Mouse (Mus musculus) heart, embryonic 11.5 days (tissue): ENCODE results near the gene Gm20388. TPM values are rescaled to one million over a fixed set of nuclear protein-coding genes. Genes with fewer than 3 reads are reported as not detected.

Experiments used
- ATAC-seq: fragments of 200-750 bp; cut with Nextera tagmentation; replicated peaks from 2 replicates; pipeline ENCODE4 v1.8.0; 2017; ENCODE audit warnings: moderate library complexity; ENCODE audit not compliant: insufficient number of reproducible peaks, low FRiP score, low TSS enrichment
- H3K27ac ChIP-seq: fragments of 300-500 bp; sonication (generic); 2 replicates; pipeline ENCODE4 v1.5.1; 2014; ENCODE audit warnings: mild to moderate bottlenecking, low read depth, low read length
- H3K27me3 ChIP-seq: fragments of 300-500 bp; sonication (generic); 2 replicates; pipeline ENCODE4 v1.6.1; 2014; ENCODE audit warnings: mild to moderate bottlenecking, low read length, mixed read lengths; ENCODE audit not compliant: control insufficient read depth, insufficient read depth
- H3K36me3 ChIP-seq: fragments of 300-500 bp; sonication (generic); 2 replicates; pipeline ENCODE4 v1.6.1; 2014; ENCODE audit warnings: mild to moderate bottlenecking, low read length, moderate library complexity, mixed read lengths; ENCODE audit not compliant: control insufficient read depth, insufficient read depth
- H3K4me1 ChIP-seq: fragments of 300-500 bp; sonication (generic); 2 replicates; pipeline ENCODE4 v1.6.1; 2014; ENCODE audit warnings: low read length; ENCODE audit not compliant: control insufficient read depth, insufficient read depth
- H3K4me2 ChIP-seq: fragments of 300-500 bp; sonication (generic); 2 replicates; pipeline ENCODE4 v1.6.1; 2014; ENCODE audit warnings: mild to moderate bottlenecking, moderate library complexity
- H3K4me3 ChIP-seq: fragments of 300-500 bp; sonication (generic); 2 replicates; pipeline ENCODE4 v1.5.1; 2014; ENCODE audit warnings: low read depth, low read length
- H3K9ac ChIP-seq: fragments of 300-500 bp; sonication (generic); 2 replicates; pipeline ENCODE4 v1.6.1; 2014; ENCODE audit warnings: mild to moderate bottlenecking, low read depth, low read length, moderate library complexity
- H3K9me3 ChIP-seq: fragments of 300-500 bp; sonication (generic); replicated peaks from 2 replicates; pipeline ENCODE4 v1.6.1; 2016; ENCODE audit warnings: low read length; ENCODE audit not compliant: control insufficient read depth
- WGBS: fragments of 180-500 bp; shearing (Covaris S2); extraction: QIAGEN DNeasy Blood & Tissue Kit; methylation state at CpG from one replicate; pipeline ENCODE4 v1.1.7; 2014; ENCODE audit not compliant: insufficient replicate concordance; 5-methylcytosine and 5-hydroxymethylcytosine counted together
- polyA plus RNA-seq: library from polyadenylated mRNA; unstranded; fragments of >200 nt; fragmentation: Nextera tagmentation; extraction: Ambion mirVana; gene quantifications from 2 replicates; pipeline ENCODE4 v1.2.1, GENCODE M21; 2014

The Gm20388 gene
- polyA plus RNA-seq, 1 experiment from 2014 or later = 6.4 TPM

- peaks cover 12% of the 10 kb centered on the region for H3K27me3 ChIP-seq
- WGBS = 52% methylated on average over 6 of the region's 6 CpGs
- H3K4me1 ChIP-seq = peaks cover 19% of the 10 kb centered on the region
- H3K4me2 ChIP-seq = no peak overlapping the region
- no peaks in the 10 kb centered on the region for H3K36me3 ChIP-seq
- H3K4me3 ChIP-seq = no peak overlapping the region
- no peaks in the 10 kb centered on the region for H3K9me3 ChIP-seq
- H3K27ac ChIP-seq = no peak overlapping the region
- ATAC-seq = no peak
- H3K9ac ChIP-seq = no peak overlapping the region
These were observed 3420.1 kb downstream of the Gm20388 start for GRCm38 (mm10) chr8:123330701-123331100.

- peaks cover 19% of the 10 kb centered on the region for H3K4me1 ChIP-seq
- ATAC-seq = no peak
- H3K9me3 ChIP-seq = no peaks in the 10 kb centered on the region
- no peak overlapping the region for H3K27ac ChIP-seq
- H3K4me3 ChIP-seq = no peak overlapping the region
- 45% methylated on average over 2 of the region's 2 CpGs for WGBS
- peaks cover 12% of the 10 kb centered on the region for H3K27me3 ChIP-seq
- H3K36me3 ChIP-seq = no peaks in the 10 kb centered on the region
- no peak overlapping the region for H3K9ac ChIP-seq
- no peak overlapping the region for H3K4me2 ChIP-seq
These were observed 3420.7 kb downstream of the Gm20388 start for GRCm38 (mm10) chr8:123331301-123331700.

- H3K4me1 ChIP-seq = peaks cover 19% of the 10 kb centered on the region
- peaks cover 12% of the 10 kb centered on the region for H3K27me3 ChIP-seq
- H3K36me3 ChIP-seq = no peaks in the 10 kb centered on the region
- ATAC-seq = no peak
- no peaks in the 10 kb centered on the region for H3K9me3 ChIP-seq
- peak overlapping the region; percentile 68; the same call in 1 of the 2 replicates for H3K4me3 ChIP-seq
- H3K27ac ChIP-seq = no peak overlapping the region
- WGBS = 26% methylated on average over 8 of the region's 8 CpGs
- H3K4me2 ChIP-seq = peak overlapping the region; percentile 95
- H3K9ac ChIP-seq = no peak overlapping the region
These were observed 3421.2 kb downstream of the Gm20388 start for GRCm38 (mm10) chr8:123331810-123332209.

GRCm38 (mm10) chr8:123332262-123333090 lies 3421.8 kb downstream of the Gm20388 start, which contains the start of gene Spire2:
TSS of gene Spire2 (plus strand) at chr8:123332713.
- Histone ChIP-seq H3K9ac (peak within 1 kb of the TSS; percentile 58), H3K4me2 (peak within 1 kb of the TSS; percentile 95), H3K4me1 (peaks cover 12% of the 10 kb centered on the region; the same call in 1 of the 2 replicates), H3K36me3 (no peaks in the 10 kb centered on the region), H3K27me3 (peaks cover 12% of the 10 kb centered on the region), H3K27ac (0 out of 2 replicates have a peak within 1 kb of the TSS, but pooled peaks have one; percentile 3), H3K9me3 (no peaks in the 10 kb centered on the region), H3K4me3 (peak within 1 kb of the TSS; percentile 68)
- peak; percentile 82 for ATAC-seq
- under 1% methylated on average over 80 of the region's 85 CpGs for WGBS

- 0 out of 2 replicates have a peak overlapping the region, but pooled peaks have one; percentile 3 for H3K27ac ChIP-seq
- peaks cover 12% of the 10 kb centered on the region; the same call in 1 of the 2 replicates for H3K4me1 ChIP-seq
- 6% methylated on average over 18 of the region's 21 CpGs for WGBS
- H3K4me3 ChIP-seq = peak overlapping the region; percentile 68
- peak overlapping the region; percentile 95 for H3K4me2 ChIP-seq
- ATAC-seq = no peak
- no peaks in the 10 kb centered on the region for H3K9me3 ChIP-seq
- no peaks in the 10 kb centered on the region for H3K36me3 ChIP-seq
- peaks cover 12% of the 10 kb centered on the region for H3K27me3 ChIP-seq
- H3K9ac ChIP-seq = peak overlapping the region; percentile 58
These were observed 3422.5 kb downstream of the Gm20388 start for GRCm38 (mm10) chr8:123333091-123333587.

GRCm38 (mm10) chr8:123333864-123334263 lies 3423.2 kb downstream of the Gm20388 start:
- Histone ChIP-seq H3K4me2 (peak overlapping the region; percentile 95), H3K4me1 (peaks cover 12% of the 10 kb centered on the region; the same call in 1 of the 2 replicates), H3K27ac (0 out of 2 replicates have a peak overlapping the region, but pooled peaks have one; percentile 5), H3K9me3 (no peaks in the 10 kb centered on the region), H3K36me3 (no peaks in the 10 kb centered on the region), H3K4me3 (peak overlapping the region; percentile 0), H3K9ac (no peak overlapping the region), H3K27me3 (peaks cover 12% of the 10 kb centered on the region)
- ATAC-seq = no peak
- WGBS = 3% methylated on average over 7 of the region's 7 CpGs

GRCm38 (mm10) chr8:123334467-123334866 lies 3423.8 kb downstream of the Gm20388 start:
- no peak for ATAC-seq
- H3K4me2 ChIP-seq = peak overlapping the region; percentile 95; the same call in 1 of the 2 replicates

GRCm38 (mm10) chr8:123337475-123337874 lies 3426.8 kb downstream of the Gm20388 start:
- no peaks in the 10 kb centered on the region; the same call in 1 of the 2 replicates for H3K9me3 ChIP-seq
- no peaks in the 10 kb centered on the region for H3K36me3 ChIP-seq
- WGBS = 62% methylated on average over 3 of the region's 3 CpGs
- no peak overlapping the region for H3K4me3 ChIP-seq
- ATAC-seq = no peak
- H3K9ac ChIP-seq = no peak overlapping the region
- no peak overlapping the region for H3K4me2 ChIP-seq
- H3K27ac ChIP-seq = no peak overlapping the region
- H3K4me1 ChIP-seq = peaks cover 12% of the 10 kb centered on the region; the same call in 1 of the 2 replicates
- peaks cover 12% of the 10 kb centered on the region for H3K27me3 ChIP-seq

More at GRCm38 (mm10) chr8:123334467-123334866, 3423.8 kb downstream of the Gm20388 start:
- no peaks in the 10 kb centered on the region for H3K36me3 ChIP-seq
- no peak overlapping the region for H3K4me3 ChIP-seq
- 13% methylated on average over 1 of the region's 1 CpGs for WGBS
- peaks cover 12% of the 10 kb centered on the region for H3K27me3 ChIP-seq
- peaks cover 12% of the 10 kb centered on the region; the same call in 1 of the 2 replicates for H3K4me1 ChIP-seq
- 0 out of 2 replicates have a peak overlapping the region, but pooled peaks have one; percentile 5 for H3K27ac ChIP-seq
- no peaks in the 10 kb centered on the region for H3K9me3 ChIP-seq
- H3K9ac ChIP-seq = no peak overlapping the region
